Mouse (Mus musculus): ENCODE measurements around the gene Tifa. TPM values are rescaled to one million over a fixed set of nuclear protein-coding genes. Genes with fewer than 3 reads are reported as not detected.
"Not testable (repeated sequence)": the region's sequence is repeated elsewhere in the genome, so short reads cannot be mapped to it uniquely, and the experiment has no call there.

The Tifa gene
- polyA plus RNA-seq, 1 experiment from 2014 or later, result 3.6 TPM

- H3K36me3 ChIP-seq (ENCODE audit: control insufficient read depth, insufficient read depth, low read length), result no peaks in the 10 kb centered on the region
- H3K9me3 ChIP-seq (ENCODE audit: control insufficient read depth, low read length), result no peaks in the 10 kb centered on the region
- H3K27me3 ChIP-seq (ENCODE audit: control insufficient read depth, insufficient read depth, low read length), result peaks cover 3% of the 10 kb centered on the region; the same call in 1 of the 2 replicates
- no peak overlapping the region for H3K4me3 ChIP-seq (ENCODE audit: control insufficient read depth in 1 of 2, insufficient read depth in 1 of 2, low read depth in 1 of 2, low read length in 2 of 2)
- no peaks in the 10 kb centered on the region for H3K4me1 ChIP-seq (ENCODE audit: control insufficient read depth in 2 of 2, insufficient read depth in 2 of 2, low read length in 2 of 2)
- ATAC-seq (ENCODE audit: insufficient number of reproducible peaks, insufficient read depth, low FRiP score, low read depth), result no peak
- no peak overlapping the region for H3K9ac ChIP-seq (ENCODE audit: low read length)
- 61% methylated on average over 3 of the region's 3 CpGs for WGBS
- H3K27ac ChIP-seq (replicated peaks in 1 of 2; ENCODE audit: control insufficient read depth in 1 of 2, insufficient read depth in 1 of 2, low read depth in 2 of 2, low read length in 2 of 2), result no peak overlapping the region
- H3K4me2 ChIP-seq (ENCODE audit: low read length), result no peak overlapping the region
These were observed 23.6 kb upstream of the Tifa start for GRCm38 (mm10) chr3:127765971-127766370.

- no peak for ATAC-seq (ENCODE audit: insufficient number of reproducible peaks, insufficient read depth, low FRiP score, low read depth)
- H3K4me1 ChIP-seq (ENCODE audit: control insufficient read depth in 2 of 2, insufficient read depth in 2 of 2, low read length in 2 of 2), result no peaks in the 10 kb centered on the region
- H3K9me3 ChIP-seq (ENCODE audit: control insufficient read depth, low read length), result no peaks in the 10 kb centered on the region
- no peak overlapping the region for H3K4me2 ChIP-seq (ENCODE audit: low read length)
- H3K9ac ChIP-seq (ENCODE audit: low read length), result no peak overlapping the region
- no peaks in the 10 kb centered on the region for H3K27me3 ChIP-seq (ENCODE audit: control insufficient read depth, insufficient read depth, low read length)
- no peak overlapping the region for H3K27ac ChIP-seq (replicated peaks in 1 of 2; ENCODE audit: control insufficient read depth in 1 of 2, insufficient read depth in 1 of 2, low read depth in 2 of 2, low read length in 2 of 2)
- H3K36me3 ChIP-seq (ENCODE audit: control insufficient read depth, insufficient read depth, low read length), result no peaks in the 10 kb centered on the region
- no peak overlapping the region for H3K4me3 ChIP-seq (ENCODE audit: control insufficient read depth in 1 of 2, insufficient read depth in 1 of 2, low read depth in 1 of 2, low read length in 2 of 2)
- 82% methylated on average over 11 of the region's 11 CpGs for WGBS
These were observed 20.5 kb upstream of the Tifa start for GRCm38 (mm10) chr3:127769146-127769545.

DNA sequence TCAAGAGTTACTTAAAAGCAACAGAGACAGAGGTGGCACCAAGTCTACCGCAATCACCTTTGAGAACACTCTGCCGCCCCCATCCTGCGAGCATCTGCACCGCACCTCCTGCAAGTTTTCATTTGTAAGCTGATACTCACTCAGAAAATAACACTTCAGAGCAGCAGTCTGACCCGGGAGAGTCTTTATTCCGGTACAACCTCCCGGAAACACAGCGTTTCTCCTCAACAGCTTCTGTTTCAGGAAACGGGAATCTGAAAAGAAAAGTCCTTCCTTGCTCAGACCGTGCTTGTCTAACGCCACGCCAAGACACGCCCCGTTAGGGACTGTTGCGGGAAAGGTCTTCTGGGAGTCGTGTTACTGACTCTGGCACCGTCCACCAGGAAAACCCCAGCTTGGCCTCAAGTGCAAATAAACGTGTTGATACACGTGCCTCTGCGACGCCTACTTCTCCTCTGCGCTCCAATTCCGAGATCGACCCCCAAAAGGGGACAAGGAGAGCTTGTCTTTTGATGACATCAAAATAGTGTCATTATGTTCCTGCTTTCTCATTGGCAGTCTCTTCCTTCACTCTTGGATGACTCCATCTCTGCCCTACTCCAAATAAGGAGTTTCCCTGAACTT lies 9.5 kb upstream of the Tifa start, which contains the start of gene Alpk1:
Gene Alpk1 (minus strand): TSS at position 507 of the 624 bp plus-strand sequence.
- no peak within 1 kb of the TSS; a peak in 1 of 4 replicates for H3K27ac ChIP-seq (replicated peaks in 1 of 2; ENCODE audit: control insufficient read depth in 1 of 2, insufficient read depth in 1 of 2, low read depth in 2 of 2, low read length in 2 of 2)
- under 1% methylated on average over 24 of the region's 24 CpGs for WGBS
- H3K4me2 ChIP-seq (ENCODE audit: low read length), result peak within 1 kb of the TSS; percentile 85
- H3K27me3 ChIP-seq (ENCODE audit: control insufficient read depth, insufficient read depth, low read length), result no peaks in the 10 kb centered on the region
- no peaks in the 10 kb centered on the region for H3K36me3 ChIP-seq (ENCODE audit: control insufficient read depth, insufficient read depth, low read length)
- no peaks in the 10 kb centered on the region for H3K4me1 ChIP-seq (ENCODE audit: control insufficient read depth in 2 of 2, insufficient read depth in 2 of 2, low read length in 2 of 2)
- ATAC-seq (ENCODE audit: insufficient number of reproducible peaks, insufficient read depth, low FRiP score, low read depth), result peak; percentile 59
- no peaks in the 10 kb centered on the region for H3K9me3 ChIP-seq (ENCODE audit: control insufficient read depth, low read length)
- peak within 1 kb of the TSS; percentile 46 to 56 for H3K4me3 ChIP-seq (ENCODE audit: control insufficient read depth in 1 of 2, insufficient read depth in 1 of 2, low read depth in 1 of 2, low read length in 2 of 2)
- peak within 1 kb of the TSS; percentile 64 for H3K9ac ChIP-seq (ENCODE audit: low read length)

DNA sequence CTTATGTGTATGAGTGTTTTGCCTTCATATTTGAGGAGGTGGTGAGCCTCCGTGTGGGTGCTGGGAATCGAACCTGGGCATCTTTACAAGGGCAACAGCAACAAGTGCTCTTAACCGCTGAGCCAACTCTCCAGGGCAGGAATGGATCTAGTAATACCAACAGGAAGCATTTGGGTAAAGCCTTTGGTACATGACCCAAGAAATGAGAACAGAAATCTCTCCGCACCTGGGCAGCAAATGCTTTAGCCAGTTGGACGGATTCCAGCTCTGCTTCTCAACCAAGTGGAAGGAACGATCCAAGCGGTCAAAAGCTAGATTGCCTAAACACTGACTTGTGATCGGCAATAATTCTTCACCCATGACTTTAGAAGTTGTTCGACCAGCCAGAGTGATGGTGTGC lies 8.7 kb upstream of the Tifa start:
- Histone ChIP-seq H3K27me3 (ENCODE audit: control insufficient read depth, insufficient read depth, low read length) (no peaks in the 10 kb centered on the region), H3K9me3 (ENCODE audit: control insufficient read depth, low read length) (no peaks in the 10 kb centered on the region; the same call in 1 of the 2 replicates), H3K36me3 (ENCODE audit: control insufficient read depth, insufficient read depth, low read length) (no peaks in the 10 kb centered on the region), H3K4me3 (ENCODE audit: control insufficient read depth in 1 of 2, insufficient read depth in 1 of 2, low read depth in 1 of 2, low read length in 2 of 2) (no peak overlapping the region), H3K4me1 (ENCODE audit: control insufficient read depth in 2 of 2, insufficient read depth in 2 of 2, low read length in 2 of 2) (no peaks in the 10 kb centered on the region), H3K27ac (replicated peaks in 1 of 2; ENCODE audit: control insufficient read depth in 1 of 2, insufficient read depth in 1 of 2, low read depth in 2 of 2, low read length in 2 of 2) (no peak overlapping the region), H3K9ac (ENCODE audit: low read length) (no peak overlapping the region), H3K4me2 (ENCODE audit: low read length) (no peak overlapping the region)
- WGBS, result 91% methylated on average over 9 of the region's 9 CpGs
- ATAC-seq (ENCODE audit: insufficient number of reproducible peaks, insufficient read depth, low FRiP score, low read depth), result no peak

DNA sequence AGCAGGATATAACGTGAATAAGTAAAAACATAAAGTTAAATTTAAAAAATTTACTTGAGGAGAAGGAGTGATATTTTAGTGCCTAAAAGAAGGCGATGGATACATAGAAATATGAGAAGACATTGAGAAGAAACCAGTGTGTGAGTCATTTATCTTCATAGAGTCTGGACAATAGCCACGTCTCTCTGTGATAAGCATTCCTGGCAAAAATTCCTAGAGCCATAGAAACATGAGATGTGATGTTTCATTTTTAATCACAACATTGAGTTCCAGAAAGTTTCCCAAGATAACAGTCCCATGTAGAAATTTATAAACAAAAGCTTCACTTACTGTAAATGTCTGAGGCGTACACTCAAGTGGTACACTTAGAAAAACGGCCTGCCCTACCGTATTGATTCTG lies 6.7 kb upstream of the Tifa start:
- Histone ChIP-seq H3K9ac (ENCODE audit: low read length) (no peak overlapping the region), H3K36me3 (ENCODE audit: control insufficient read depth, insufficient read depth, low read length) (no peaks in the 10 kb centered on the region), H3K4me2 (ENCODE audit: low read length) (no peak overlapping the region), H3K4me3 (ENCODE audit: control insufficient read depth in 1 of 2, insufficient read depth in 1 of 2, low read depth in 1 of 2, low read length in 2 of 2) (no peak overlapping the region), H3K4me1 (ENCODE audit: control insufficient read depth in 2 of 2, insufficient read depth in 2 of 2, low read length in 2 of 2) (no peaks in the 10 kb centered on the region), H3K27ac (replicated peaks in 1 of 2; ENCODE audit: control insufficient read depth in 1 of 2, insufficient read depth in 1 of 2, low read depth in 2 of 2, low read length in 2 of 2) (no peak overlapping the region), H3K9me3 (ENCODE audit: control insufficient read depth, low read length) (no peaks in the 10 kb centered on the region; the same call in 1 of the 2 replicates), H3K27me3 (ENCODE audit: control insufficient read depth, insufficient read depth, low read length) (peaks cover under 1% of the 10 kb centered on the region; the same call in 1 of the 2 replicates)
- 67% methylated on average over 6 of the region's 6 CpGs for WGBS
- no peak for ATAC-seq (ENCODE audit: insufficient number of reproducible peaks, insufficient read depth, low FRiP score, low read depth)

DNA sequence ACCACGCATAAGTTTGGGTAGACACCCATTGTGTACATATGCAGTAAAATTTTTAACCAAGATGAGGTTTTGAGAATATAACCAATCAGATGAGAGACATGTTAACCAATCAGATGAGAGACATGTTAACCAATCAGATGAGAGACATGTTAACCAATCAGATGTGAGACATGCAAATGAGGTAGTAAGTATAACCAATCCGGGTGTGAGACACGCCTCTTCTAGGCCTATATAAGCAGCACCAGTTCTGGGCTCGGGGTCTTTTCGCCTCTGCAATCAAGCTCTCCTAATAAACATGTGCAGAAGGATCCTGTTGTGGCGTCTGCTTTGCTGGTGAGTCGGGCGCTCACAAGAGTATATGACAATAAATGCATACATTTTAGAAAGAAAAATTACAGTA lies 5.9 kb upstream of the Tifa start:
- 90% methylated on average over 8 of the region's 8 CpGs for whole genome bisulfite sequencing
- not testable (repeated sequence) for H3K4me3 ChIP-seq (ENCODE audit: control insufficient read depth in 1 of 2, insufficient read depth in 1 of 2, low read depth in 1 of 2, low read length in 2 of 2); H3K9me3 ChIP-seq (ENCODE audit: control insufficient read depth, low read length); H3K36me3 ChIP-seq (ENCODE audit: control insufficient read depth, insufficient read depth, low read length); H3K4me2 ChIP-seq (ENCODE audit: low read length); ATAC-seq (ENCODE audit: insufficient number of reproducible peaks, insufficient read depth, low FRiP score, low read depth); H3K4me1 ChIP-seq (ENCODE audit: control insufficient read depth in 2 of 2, insufficient read depth in 2 of 2, low read length in 2 of 2); H3K9ac ChIP-seq (ENCODE audit: low read length); H3K27ac ChIP-seq (replicated peaks in 1 of 2; ENCODE audit: control insufficient read depth in 1 of 2, insufficient read depth in 1 of 2, low read depth in 2 of 2, low read length in 2 of 2); H3K27me3 ChIP-seq (ENCODE audit: control insufficient read depth, insufficient read depth, low read length)

DNA sequence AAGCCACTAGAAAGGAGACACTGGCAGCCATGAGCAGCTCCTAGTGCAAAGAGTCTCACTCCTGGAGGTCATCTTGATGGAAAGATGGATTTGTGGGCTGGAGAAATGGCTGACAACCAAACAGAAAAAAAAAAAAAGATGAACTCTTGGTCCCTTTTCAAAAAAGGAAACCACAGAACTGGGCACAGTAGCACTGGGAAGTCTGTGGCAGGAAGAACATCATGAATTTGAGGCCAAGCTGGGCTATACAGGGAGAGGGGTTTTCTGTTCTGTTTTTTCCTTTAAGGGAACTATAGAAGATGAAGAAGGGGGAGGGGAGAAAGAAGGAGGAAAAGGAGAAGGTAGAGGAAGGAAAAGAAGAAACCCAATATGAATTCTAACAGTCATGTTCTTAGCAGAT lies 2.6 kb upstream of the Tifa start:
- no peaks in the 10 kb centered on the region for H3K36me3 ChIP-seq (ENCODE audit: control insufficient read depth, insufficient read depth, low read length)
- no peak overlapping the region for H3K27ac ChIP-seq (replicated peaks in 1 of 2; ENCODE audit: control insufficient read depth in 1 of 2, insufficient read depth in 1 of 2, low read depth in 2 of 2, low read length in 2 of 2)
- peaks cover 15% of the 10 kb centered on the region for H3K27me3 ChIP-seq (ENCODE audit: control insufficient read depth, insufficient read depth, low read length)
- no peak overlapping the region for H3K9ac ChIP-seq (ENCODE audit: low read length)
- peaks cover 4 to 6% of the 10 kb centered on the region in 2 experiments; a peak in 3 of 4 replicates for H3K4me1 ChIP-seq (ENCODE audit: control insufficient read depth in 2 of 2, insufficient read depth in 2 of 2, low read length in 2 of 2)
- H3K4me2 ChIP-seq (ENCODE audit: low read length), result no peak overlapping the region
- no peak overlapping the region for H3K4me3 ChIP-seq (ENCODE audit: control insufficient read depth in 1 of 2, insufficient read depth in 1 of 2, low read depth in 1 of 2, low read length in 2 of 2)
- H3K9me3 ChIP-seq (ENCODE audit: control insufficient read depth, low read length), result no peaks in the 10 kb centered on the region; the same call in 1 of the 2 replicates
- ATAC-seq (ENCODE audit: insufficient number of reproducible peaks, insufficient read depth, low FRiP score, low read depth), result no peak

GRCm38 (mm10) chr3:127788038-127788437 lies 1.6 kb upstream of the Tifa start:
- H3K36me3 ChIP-seq (ENCODE audit: control insufficient read depth, insufficient read depth, low read length), result no peaks in the 10 kb centered on the region
- H3K4me2 ChIP-seq (ENCODE audit: low read length), result no peak overlapping the region
- no peak overlapping the region for H3K4me3 ChIP-seq (ENCODE audit: control insufficient read depth in 1 of 2, insufficient read depth in 1 of 2, low read depth in 1 of 2, low read length in 2 of 2)
- peaks cover 15% of the 10 kb centered on the region for H3K27me3 ChIP-seq (ENCODE audit: control insufficient read depth, insufficient read depth, low read length)
- no peak for ATAC-seq (ENCODE audit: insufficient number of reproducible peaks, insufficient read depth, low FRiP score, low read depth)
- H3K9me3 ChIP-seq (ENCODE audit: control insufficient read depth, low read length), result no peaks in the 10 kb centered on the region; the same call in 1 of the 2 replicates
- peaks cover 4 to 6% of the 10 kb centered on the region in 2 experiments; a peak in 3 of 4 replicates for H3K4me1 ChIP-seq (ENCODE audit: control insufficient read depth in 2 of 2, insufficient read depth in 2 of 2, low read length in 2 of 2)
- WGBS, result 51% methylated on average over 7 of the region's 7 CpGs
- H3K27ac ChIP-seq (replicated peaks in 1 of 2; ENCODE audit: control insufficient read depth in 1 of 2, insufficient read depth in 1 of 2, low read depth in 2 of 2, low read length in 2 of 2), result no peak overlapping the region
- no peak overlapping the region for H3K9ac ChIP-seq (ENCODE audit: low read length)
